ENCODE assay signal across 8 mouse cellular contexts in the genomic region with DNA sequence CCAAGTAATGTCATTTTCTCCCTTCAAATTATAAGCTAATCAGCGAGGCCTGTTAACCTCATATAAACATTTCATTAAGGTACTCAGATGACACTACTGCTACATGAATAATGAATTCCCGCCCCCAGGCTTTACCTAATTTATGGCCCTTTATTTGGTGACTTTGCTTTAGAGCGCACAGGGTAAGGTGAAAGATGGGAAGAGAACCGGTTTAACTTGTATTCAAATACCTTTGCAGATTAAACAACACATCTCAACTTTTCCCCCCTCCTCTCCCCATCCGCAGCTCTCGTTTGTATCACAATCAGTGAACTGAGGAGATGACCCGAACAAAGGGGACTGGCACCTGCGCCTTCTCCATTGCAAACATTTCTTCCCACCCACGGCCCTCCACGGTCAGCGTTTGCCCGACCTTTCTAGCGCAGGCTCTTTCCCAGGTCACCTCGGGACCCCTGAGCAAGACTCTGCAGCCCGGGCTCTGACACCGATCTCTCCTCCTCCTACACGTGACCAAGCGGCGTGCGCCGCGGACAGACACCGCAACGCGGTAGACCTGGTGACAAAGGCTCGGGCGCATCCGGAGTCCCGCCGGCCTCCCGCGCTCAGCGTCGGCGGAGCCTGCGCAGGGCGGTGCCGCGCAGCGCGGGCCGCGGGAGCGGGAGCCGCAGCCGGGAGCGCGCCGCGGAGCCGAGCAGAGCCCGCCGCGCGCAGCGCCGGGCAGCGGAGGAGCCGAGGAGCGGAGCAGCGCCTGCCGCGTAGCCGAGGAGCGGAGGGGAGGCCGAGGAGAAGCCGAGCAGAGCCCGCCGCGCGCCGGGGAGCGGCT. TPM values are rescaled to one million over a fixed set of nuclear protein-coding genes. Genes with fewer than 3 reads are reported as not detected.
DNase-seq lines count a peak whose midpoint lies in the region; ATAC-seq lines count a peak whose summit lies in the region.

Gene Jmjd1c (plus strand): TSS at position 328 of the 823 bp plus-strand sequence.

- no peaks in the 10 kb centered on the region for H3K9me3 ChIP-seq in hindbrain, embryonic 16.5 days (ENCODE audit: control insufficient read depth, low read length)

- no peaks in the 10 kb centered on the region for H3K36me3 ChIP-seq in hindbrain, embryonic 16.5 days (ENCODE audit: control insufficient read depth, insufficient read depth, low read length)

- under 1% methylated on average over 72 of the region's 73 CpGs for WGBS in hindbrain, embryonic 16.5 days

- H3K4me3 ChIP-seq in hindbrain, embryonic 16.5 days (ENCODE audit: low read length), result peak within 1 kb of the TSS; percentile 93

- H3K4me2 ChIP-seq in hindbrain, embryonic 16.5 days (ENCODE audit: low read length), result peak within 1 kb of the TSS; percentile 85

- H3K27me3 ChIP-seq in hindbrain, embryonic 16.5 days (replicated peaks; ENCODE audit: control insufficient read depth, insufficient read depth, low read length), result no peaks in the 10 kb centered on the region

- DNase-seq in ovary, adult 18-20 months (ENCODE audit: low spot score), result peak; percentile 67
- DNase-seq in ovary, postnatal 14 days (ENCODE audit: low spot score), result no peak
- DNase-seq in embryo, embryonic 10 days (ENCODE audit: low spot score), result peak; percentile 91
- peak; percentile 43 to 66 for DNase-seq in gastrocnemius, adult 8-10 months (ENCODE audit: low spot score in 2 of 2)
- peak; percentile 76 to 82 for DNase-seq in left cerebral cortex, adult 8-10 months (ENCODE audit: low spot score in 2 of 2)
- peak; percentile 89 for DNase-seq in right cerebral cortex, postnatal 25 days

- peak within 1 kb of the TSS; percentile 100 for H3K27ac ChIP-seq in hindbrain, embryonic 16.5 days (ENCODE audit: low read depth, low read length)

- H3K9ac ChIP-seq in hindbrain, embryonic 16.5 days (ENCODE audit: low read depth, low read length), result peak within 1 kb of the TSS; percentile 100

- peak; percentile 92 for ATAC-seq in hindbrain, embryonic 16.5 days
- ATAC-seq in megakaryocyte, adult 5-6 weeks (ENCODE audit: poor library complexity, severe bottlenecking), result peak; percentile 64

- peaks cover 34% of the 10 kb centered on the region for H3K4me1 ChIP-seq in hindbrain, embryonic 16.5 days (ENCODE audit: control insufficient read depth, insufficient read depth, low read depth, low read length)

RNA-seq across cellular contexts. Expression of gene Jmjd1c, which starts in this region (rescaled TPM):
- total RNA-seq in gastrocnemius, adult 8-10 months (2022), result 10 to 100 TPM; 22.0 to 26.9 (median 22.7) TPM
- 33.4 and 35.5 TPM in 2 replicates for polyA plus RNA-seq in hindbrain, embryonic 16.5 days (2015; fragmentation: Nextera tagmentation; extraction: Ambion mirVana)
- 10 to 100 TPM; 78.0 to 83.1 (median 80.7) TPM for total RNA-seq in left cerebral cortex, adult 8-10 months (2022)
- 96.1 and 96.7 TPM in 2 replicates for total RNA-seq in megakaryocyte, adult 5-6 weeks (2015)
- total RNA-seq in megakaryocyte, adult 5-6 weeks (2017), result 69.0 and 91.8 TPM in 2 replicates
